Mouse (Mus musculus) bone marrow, adult 2 months (tissue): Measurements from ENCODE around the gene Prdm16.

ENCODE experiments used
- CTCF ChIP-seq: fragments of 200-500 bp; IDR thresholded peaks from 2 replicates; pipeline ENCODE4 v1.5.1; 2011; ENCODE audit warnings: low read length, control low read depth; ENCODE audit not compliant: control insufficient read depth, insufficient read depth
- POLR2A ChIP-seq: fragments of 200-500 bp; IDR thresholded peaks from 2 replicates; pipeline ENCODE4 v1.6.1; 2011; ENCODE audit warnings: low read depth, mild to moderate bottlenecking, control low read depth, low read length, borderline replicate concordance; ENCODE audit not compliant: control insufficient read depth

DNA sequence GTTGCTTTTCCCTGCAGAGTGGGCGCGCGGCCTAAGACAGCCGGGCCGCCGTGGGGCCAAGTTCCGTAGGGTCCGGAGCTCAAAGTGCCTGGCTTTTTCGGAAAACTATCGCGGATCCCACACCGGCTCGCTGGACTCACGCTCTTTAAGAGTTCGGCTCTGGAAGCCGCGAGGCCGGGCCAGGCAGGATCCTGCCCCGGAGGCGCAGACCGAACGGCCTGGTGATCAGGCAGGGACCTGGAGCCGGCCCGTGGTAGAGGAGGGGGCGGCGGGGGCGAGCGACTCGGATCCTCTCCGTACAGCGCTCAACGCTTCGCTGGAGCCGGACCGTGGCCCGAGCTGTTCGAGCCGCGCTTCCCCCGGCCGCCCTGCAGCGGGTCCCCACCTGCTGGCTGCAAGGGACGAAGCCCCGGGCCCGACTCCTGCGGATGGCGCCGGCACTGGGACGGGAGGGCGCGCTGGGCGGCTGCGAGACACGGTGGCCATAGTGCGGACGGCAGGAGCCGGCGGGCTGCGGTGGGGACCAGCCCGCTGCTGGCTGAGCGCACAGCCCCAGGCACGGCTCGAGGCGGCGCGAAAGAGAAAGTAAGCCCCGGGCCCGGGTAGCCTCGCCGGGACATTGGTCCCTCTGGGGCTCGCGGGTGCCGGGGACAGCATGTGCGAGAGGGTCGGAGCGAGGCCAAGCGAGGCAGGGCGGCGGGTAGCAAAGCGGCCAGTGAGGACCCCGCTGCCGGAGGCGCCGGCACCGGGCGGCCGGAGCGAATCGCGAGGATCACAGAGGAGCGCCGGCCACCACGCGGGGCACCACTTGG, 1.2 kb downstream of the Prdm16 start:
- no peak for TF ChIP-seq POLR2A
- no peak for TF ChIP-seq CTCF
